ENCODE assay signal across 8 mouse cellular contexts in genomic region chr1:165717711-165718542, GRCm38 (mm10). TPM values are rescaled to one million over a fixed set of nuclear protein-coding genes. Genes with fewer than 3 reads are reported as not detected.
A peak's percentile ranks its signal among the peaks of the same experiment; 100 is the strongest.
DNase-seq lines count a peak whose midpoint lies in the region; ATAC-seq and TF ChIP-seq lines count a peak whose summit lies in the region.

No protein-coding gene starts in this region.

- H3K4me3 ChIP-seq in bone marrow macrophage, adult 2 months (ENCODE audit: insufficient read depth, low read length): peak overlapping the region; percentile 21
- peak overlapping the region; percentile 11 to 23; a peak in 3 of 4 replicates for H3K4me3 ChIP-seq in heart, embryonic 14.5 days (ENCODE audit: control insufficient read depth in 1 of 2, insufficient read depth in 1 of 2, low read depth in 1 of 2, low read length in 2 of 2)
- H3K4me3 ChIP-seq in kidney, embryonic 16.5 days (ENCODE audit: low read length): no peak overlapping the region
- no peak overlapping the region; the same call in 1 of the 2 replicates for H3K4me3 ChIP-seq in testis, adult 2 months (ENCODE audit: control insufficient read depth, low read depth, low read length)

- peak overlapping the region; percentile 91 for H3K27ac ChIP-seq in bone marrow macrophage, adult 2 months (ENCODE audit: insufficient read depth, low read depth, low read length)
- peak overlapping the region; percentile 82 to 85 for H3K27ac ChIP-seq in heart, embryonic 14.5 days (replicated peaks in 1 of 2; ENCODE audit: control insufficient read depth in 1 of 2, insufficient read depth in 1 of 2, low read depth in 2 of 2, low read length in 2 of 2)
- H3K27ac ChIP-seq in kidney, embryonic 16.5 days (ENCODE audit: low read length): peak overlapping the region; percentile 97
- peak overlapping the region; percentile 56 for H3K27ac ChIP-seq in testis, adult 2 months (ENCODE audit: control insufficient read depth, insufficient read depth, low read depth, low read length)

- no peak for TF ChIP-seq POLR2A in bone marrow macrophage, adult 2 months (IDR thresholded peaks at IDR 0.05; ENCODE audit: borderline replicate concordance, low read depth, low read length)
- no peak for TF ChIP-seq POLR2A in testis, adult 2 months (IDR thresholded peaks at IDR 0.05; ENCODE audit: control insufficient read depth, low read depth, low read length)

- no peaks in the 10 kb centered on the region for H3K9me3 ChIP-seq in heart, embryonic 14.5 days (ENCODE audit: control insufficient read depth, low read length)
- no peaks in the 10 kb centered on the region for H3K9me3 ChIP-seq in kidney, embryonic 16.5 days (ENCODE audit: low read length)

- peaks cover 20% of the 10 kb centered on the region for H3K4me1 ChIP-seq in bone marrow macrophage, adult 2 months (ENCODE audit: control insufficient read depth, insufficient read depth, low read length)
- H3K4me1 ChIP-seq in heart, embryonic 14.5 days (ENCODE audit: control insufficient read depth in 2 of 2, insufficient read depth in 2 of 2, low read length in 2 of 2): peaks cover 16 to 22% of the 10 kb centered on the region in 2 experiments
- H3K4me1 ChIP-seq in kidney, embryonic 16.5 days (ENCODE audit: insufficient read depth, low read length): peaks cover 32% of the 10 kb centered on the region
- no peaks in the 10 kb centered on the region; the same call in none of the 2 replicates for H3K4me1 ChIP-seq in testis, adult 2 months (ENCODE audit: control insufficient read depth, insufficient read depth, low read length)

- peak overlapping the region; percentile 35 for H3K9ac ChIP-seq in heart, embryonic 14.5 days (ENCODE audit: low read length)
- peak overlapping the region; percentile 42; the same call in 1 of the 2 replicates for H3K9ac ChIP-seq in kidney, embryonic 16.5 days (replicated peaks; ENCODE audit: low read length)

- no peak for DNase-seq in frontal cortex, postnatal 36 days (ENCODE audit: low spot score in 2 of 2)
- peak; percentile 58 for DNase-seq in lung, postnatal 14 days
- no peak for DNase-seq in embryo, embryonic 10.5 days (ENCODE audit: low spot score)

- no peaks in the 10 kb centered on the region for H3K27me3 ChIP-seq in heart, embryonic 14.5 days (ENCODE audit: control insufficient read depth, insufficient read depth, low read length)
- no peaks in the 10 kb centered on the region for H3K27me3 ChIP-seq in kidney, embryonic 16.5 days (ENCODE audit: insufficient read depth, low read length)
- no peaks in the 10 kb centered on the region for H3K27me3 ChIP-seq in testis, adult 2 months (ENCODE audit: control insufficient read depth, insufficient read depth, low read length)

- peak; percentile 87 for ATAC-seq in frontal cortex, adult (ENCODE audit: low TSS enrichment)
- peak; percentile 73 for ATAC-seq in heart, embryonic 14.5 days (ENCODE audit: insufficient number of reproducible peaks, insufficient read depth, low FRiP score, low read depth)
- peak; percentile 92 for ATAC-seq in kidney, embryonic 16.5 days (ENCODE audit: low FRiP score, low TSS enrichment)

- no peak for TF ChIP-seq CTCF in bone marrow macrophage, adult 2 months (IDR thresholded peaks at IDR 0.05; ENCODE audit: low read depth, low read length)
- TF ChIP-seq CTCF in testis, adult 2 months (IDR thresholded peaks at IDR 0.05; ENCODE audit: control insufficient read depth, insufficient read depth, insufficient replicate concordance, low read depth, low read length): no peak

- no peaks in the 10 kb centered on the region for H3K36me3 ChIP-seq in heart, embryonic 14.5 days (ENCODE audit: control insufficient read depth, insufficient read depth, low read length)
- no peaks in the 10 kb centered on the region for H3K36me3 ChIP-seq in kidney, embryonic 16.5 days (ENCODE audit: insufficient read depth, low read length)
- no peaks in the 10 kb centered on the region for H3K36me3 ChIP-seq in testis, adult 2 months (ENCODE audit: control insufficient read depth, insufficient read depth, low read length)

- peak overlapping the region; percentile 59 for H3K4me2 ChIP-seq in heart, embryonic 14.5 days (ENCODE audit: low read length)
- H3K4me2 ChIP-seq in kidney, embryonic 16.5 days (replicated peaks; ENCODE audit: low read depth, low read length): peak overlapping the region; percentile 11

- WGBS in heart, embryonic 14.5 days: 22% methylated on average over 11 of the region's 11 CpGs
- WGBS in kidney, embryonic 16.5 days: 16% methylated on average over 11 of the region's 11 CpGs

RNA-seq across cellular contexts. Expression of gene Rcsd1, which starts 8.4 kb away (rescaled TPM):
- 59.7 and 60.3 TPM in 2 replicates for polyA plus RNA-seq in bone marrow macrophage, adult 2 months (2012; ENCODE audit: insufficient read depth, insufficient read length, missing spikeins)
- 81.2 and 86.3 TPM in 2 replicates for polyA plus RNA-seq in heart, embryonic 14.5 days (2014; fragmentation: Nextera tagmentation; extraction: Ambion mirVana)
- 54.9 and 61.4 TPM in 2 replicates for polyA plus RNA-seq in kidney, embryonic 16.5 days (2015; fragmentation: Nextera tagmentation; extraction: Ambion mirVana)
- 0.89 and 1.1 TPM in 2 replicates for polyA plus RNA-seq in testis, adult 2 months (2012; rRNA removed)

RNA-seq across cellular contexts. Expression of gene Creg1, which starts 45.6 kb away (rescaled TPM):
- polyA plus RNA-seq in bone marrow macrophage, adult 2 months (2012; ENCODE audit: insufficient read depth, insufficient read length, missing spikeins): 889 and 906 TPM in 2 replicates
- polyA plus RNA-seq in heart, embryonic 14.5 days (2014; fragmentation: Nextera tagmentation; extraction: Ambion mirVana): 93.5 and 95.7 TPM in 2 replicates
- 62.2 and 63.5 TPM in 2 replicates for polyA plus RNA-seq in kidney, embryonic 16.5 days (2015; fragmentation: Nextera tagmentation; extraction: Ambion mirVana)
- 30.4 and 36.9 TPM in 2 replicates for polyA plus RNA-seq in testis, adult 2 months (2012; rRNA removed)

Comparison
In these comparisons a context has a peak if more than half of its experiments do, and no peak if none do; other contexts are left out.
1. H3K4me3 ChIP-seq: peak in bone marrow macrophage, adult 2 months (single experiment) and heart, embryonic 14.5 days (2 of 2); none in kidney, embryonic 16.5 days (single experiment) and testis, adult 2 months (single experiment).
2. RNA of gene Rcsd1, which starts 8.4 kb away (polyA plus RNA-seq): 81.2 to 86.3 TPM in heart, embryonic 14.5 days, 59.7 to 60.3 TPM in bone marrow macrophage, adult 2 months and 54.9 to 61.4 TPM in kidney, embryonic 16.5 days; 0.89 to 1.1 TPM in testis, adult 2 months; every median in the first group is over 10 times any median in the second.
3. Peak in every context shown above with its lines, with median percentiles within 50 percentile points of each other: ATAC-seq and H3K27ac ChIP-seq.